Mouse (Mus musculus): ENCODE results near the gene Repin1. TPM values are rescaled to one million over a fixed set of nuclear protein-coding genes. Genes with fewer than 3 reads are reported as not detected.

Repin1 gene
- polyA plus RNA-seq (2015; fragmentation: Nextera tagmentation; extraction: Ambion mirVana): 41.0 and 43.7 TPM in 2 replicates

DNA sequence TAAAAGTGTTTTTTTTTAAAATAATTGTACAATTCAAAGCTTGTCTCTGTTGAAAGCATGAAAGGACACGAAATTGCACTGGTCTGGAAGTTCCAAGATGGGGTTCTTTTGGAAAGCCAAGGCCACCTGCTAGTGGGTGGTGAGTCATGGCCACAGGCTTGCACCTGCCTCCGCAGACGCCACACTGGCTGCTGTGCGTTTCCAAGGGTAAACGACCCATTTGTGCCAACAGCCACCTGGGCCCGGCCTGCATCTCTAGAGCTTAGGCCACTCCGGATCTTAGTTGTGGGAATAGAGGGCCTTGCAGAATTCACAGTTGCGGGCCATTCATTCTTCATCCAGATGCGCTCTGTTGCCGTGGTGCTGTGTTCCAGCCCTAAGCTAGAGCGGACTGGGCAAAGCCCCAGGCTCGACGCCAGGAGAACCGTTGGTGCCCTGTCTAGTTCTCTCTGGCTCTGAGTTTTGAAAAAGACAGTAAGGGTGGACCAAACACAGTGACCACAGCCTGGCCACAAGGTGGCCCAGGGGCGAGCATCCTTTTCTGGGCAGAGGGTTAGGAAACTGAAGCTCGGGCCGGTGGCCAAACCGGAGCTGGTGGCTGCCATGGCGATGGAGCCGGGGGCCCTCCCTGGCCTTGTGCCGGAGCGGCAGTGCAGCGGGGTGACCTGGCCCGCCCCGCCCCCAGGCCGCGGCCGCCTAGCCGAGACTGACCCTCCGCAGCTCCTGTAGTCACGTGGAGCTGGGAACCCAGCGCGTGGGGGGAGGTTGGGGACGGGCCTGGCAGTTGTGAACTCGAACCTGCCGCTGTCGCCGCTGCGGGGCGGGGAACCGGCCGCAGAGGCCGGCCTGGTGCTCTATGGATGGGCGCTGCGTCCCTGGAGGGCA is at the start of gene Repin1, which contains the start of gene Gm44965:
Repin1 (plus strand) TSS at position 726 of the 885 bp plus-strand sequence.
Gm44965 (plus strand) TSS at position 784 of the 885 bp plus-strand sequence.
- H3K27ac ChIP-seq (replicated peaks): peak within 1 kb of the TSS; percentile 98
- H3K4me2 ChIP-seq: peak within 1 kb of the TSS; percentile 75
- H3K9ac ChIP-seq (replicated peaks): peak within 1 kb of the TSS; percentile 93
- 2% methylated on average over 45 of the region's 45 CpGs for WGBS
- H3K27me3 ChIP-seq (replicated peaks): no peaks in the 10 kb centered on the region
- peak within 1 kb of the TSS; percentile 81 for H3K4me3 ChIP-seq (replicated peaks)
- peaks cover 23% of the 10 kb centered on the region for H3K4me1 ChIP-seq
- H3K36me3 ChIP-seq: peaks cover 27% of the 10 kb centered on the region
- ATAC-seq (ENCODE audit: low FRiP score): peak; percentile 93
- peaks cover 18% of the 10 kb centered on the region for H3K9me3 ChIP-seq (replicated peaks)

DNA sequence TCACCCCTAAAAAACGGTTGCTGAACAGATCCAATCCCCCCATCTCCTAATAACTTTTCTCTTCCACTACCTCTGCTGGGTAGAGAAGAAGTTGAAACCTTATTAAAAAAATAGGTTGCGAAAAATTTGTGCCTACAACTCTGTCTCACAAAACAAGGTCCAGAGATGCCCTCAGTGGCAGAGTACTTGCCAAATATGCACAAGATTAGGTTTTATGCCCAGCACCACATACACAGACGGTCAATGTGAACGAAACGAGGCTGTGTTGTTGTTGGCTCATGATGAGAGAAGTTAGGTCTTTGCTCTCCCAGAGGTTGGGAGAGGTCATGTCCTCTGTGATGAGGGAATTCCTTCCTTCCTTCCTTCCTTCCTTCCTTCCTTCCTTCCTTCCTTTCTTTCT is 48.4 kb upstream of the Repin1 start:
- Histone ChIP-seq H3K4me2 (no peak overlapping the region), H3K4me1 (no peaks in the 10 kb centered on the region), H3K9me3 (replicated peaks) (no peaks in the 10 kb centered on the region), H3K27ac (replicated peaks) (no peak overlapping the region), H3K4me3 (replicated peaks) (no peak overlapping the region), H3K36me3 (peaks cover 13% of the 10 kb centered on the region), H3K9ac (replicated peaks) (no peak overlapping the region), H3K27me3 (replicated peaks) (no peaks in the 10 kb centered on the region)
- no peak for ATAC-seq (ENCODE audit: low FRiP score)
- 78% methylated on average over 5 of the region's 5 CpGs for WGBS

DNA sequence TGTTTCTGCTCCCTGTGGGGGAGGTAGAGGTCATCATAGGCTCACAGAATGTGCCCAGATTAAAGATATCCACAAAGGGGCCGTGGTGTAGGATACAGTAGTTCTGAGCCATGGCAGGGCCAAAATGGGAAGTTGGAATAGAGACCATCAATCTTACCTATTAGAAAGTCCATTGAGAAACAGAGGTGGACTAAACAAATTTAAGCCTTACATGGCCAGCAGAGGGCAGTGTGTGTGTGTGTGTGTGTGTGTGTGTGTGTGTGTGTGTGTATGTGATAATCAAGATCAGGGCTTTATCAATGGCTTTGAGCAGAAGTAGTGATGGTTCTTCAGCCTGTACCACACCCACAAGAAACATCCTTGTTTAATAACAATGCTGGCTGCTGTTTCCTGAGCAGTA is 47.4 kb upstream of the Repin1 start:
- peaks cover 4% of the 10 kb centered on the region for H3K36me3 ChIP-seq
- H3K4me1 ChIP-seq: no peaks in the 10 kb centered on the region
- no peak overlapping the region for H3K27ac ChIP-seq (replicated peaks)
- H3K4me3 ChIP-seq (replicated peaks): no peak overlapping the region
- ATAC-seq (ENCODE audit: low FRiP score): 0 out of 2 replicates have a peak, but pooled peaks have one; percentile 2
- no peak overlapping the region for H3K4me2 ChIP-seq
- no peaks in the 10 kb centered on the region for H3K27me3 ChIP-seq (replicated peaks)
- H3K9ac ChIP-seq (replicated peaks): no peak overlapping the region
- WGBS: 46% methylated on average over 1 of the region's 1 CpGs
- no peaks in the 10 kb centered on the region for H3K9me3 ChIP-seq (replicated peaks)

DNA sequence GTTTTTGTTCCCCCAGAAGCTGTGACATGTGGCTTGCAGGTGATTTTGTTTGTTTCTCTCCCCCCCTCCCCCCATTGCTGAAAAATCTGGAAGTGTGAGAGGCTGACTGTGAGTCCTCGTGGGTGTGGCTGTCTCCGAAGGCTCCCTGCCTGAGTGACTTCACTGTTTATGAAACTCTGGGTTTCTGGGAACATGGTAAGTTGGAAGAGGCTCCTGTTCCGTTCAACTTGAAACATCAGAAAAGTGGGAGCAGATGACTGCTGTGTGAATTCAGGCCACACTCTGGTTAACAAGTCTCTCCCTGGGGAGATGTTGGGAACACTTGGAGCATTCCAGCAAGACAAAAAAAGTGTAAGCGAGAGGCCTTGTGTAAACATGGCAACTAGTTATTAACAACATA is 46.8 kb upstream of the Repin1 start:
- no peak overlapping the region for H3K4me3 ChIP-seq (replicated peaks)
- no peak overlapping the region for H3K27ac ChIP-seq (replicated peaks)
- no peaks in the 10 kb centered on the region for H3K9me3 ChIP-seq (replicated peaks)
- H3K4me2 ChIP-seq: no peak overlapping the region
- no peak overlapping the region for H3K9ac ChIP-seq (replicated peaks)
- 75% methylated on average over 4 of the region's 4 CpGs for WGBS
- ATAC-seq (ENCODE audit: low FRiP score): 0 out of 2 replicates have a peak, but pooled peaks have one; percentile 1
- no peaks in the 10 kb centered on the region for H3K27me3 ChIP-seq (replicated peaks)
- H3K4me1 ChIP-seq: no peaks in the 10 kb centered on the region
- peaks cover 4% of the 10 kb centered on the region for H3K36me3 ChIP-seq

DNA sequence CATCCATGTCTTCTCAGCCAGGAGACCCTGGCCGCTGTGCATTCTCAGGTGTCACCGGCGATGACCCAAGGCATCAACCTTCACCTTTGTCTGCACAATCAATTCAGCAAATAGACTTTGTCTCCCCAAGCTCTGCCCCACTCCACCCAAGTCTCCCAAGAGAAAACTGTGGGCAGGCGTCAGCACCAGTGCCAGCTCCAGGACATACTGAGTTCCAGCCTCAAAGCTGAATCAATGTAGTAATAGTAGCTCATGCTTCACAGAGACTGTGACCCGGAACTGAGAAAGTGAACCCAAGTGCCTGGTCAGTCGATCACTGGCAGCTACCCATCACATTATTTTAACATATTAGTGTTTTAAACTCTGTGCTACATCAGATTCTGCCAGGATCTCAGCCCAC is 45.4 kb upstream of the Repin1 start:
- no peak overlapping the region for H3K27ac ChIP-seq (replicated peaks)
- no peak for ATAC-seq (ENCODE audit: low FRiP score)
- no peak overlapping the region for H3K9ac ChIP-seq (replicated peaks)
- no peaks in the 10 kb centered on the region for H3K27me3 ChIP-seq (replicated peaks)
- no peaks in the 10 kb centered on the region for H3K36me3 ChIP-seq
- no peak overlapping the region for H3K4me3 ChIP-seq (replicated peaks)
- WGBS: 90% methylated on average over 6 of the region's 6 CpGs
- no peaks in the 10 kb centered on the region for H3K4me1 ChIP-seq
- H3K4me2 ChIP-seq: no peak overlapping the region
- no peaks in the 10 kb centered on the region for H3K9me3 ChIP-seq (replicated peaks)

DNA sequence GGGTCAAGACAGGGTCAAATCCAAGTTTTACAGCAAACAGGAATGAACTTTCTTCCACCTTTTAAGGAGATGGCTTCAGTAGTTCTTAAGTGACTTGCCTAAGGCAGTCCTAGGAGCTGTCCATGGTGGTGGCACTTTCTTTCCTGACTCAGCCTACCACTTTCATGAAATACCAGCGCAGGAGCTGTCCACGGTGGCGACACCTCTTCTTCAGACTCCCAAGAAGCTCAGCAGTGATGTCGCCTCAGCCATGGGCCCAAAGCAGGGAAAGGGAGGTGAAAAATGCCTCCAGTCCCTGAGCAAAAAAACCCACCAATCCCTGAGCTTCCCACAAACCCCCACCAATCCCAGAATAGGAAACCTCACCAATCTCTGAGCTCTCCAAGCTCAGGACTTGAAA is 40.8 kb upstream of the Repin1 start:
- Histone ChIP-seq H3K4me3 (replicated peaks) (no peak overlapping the region), H3K27ac (replicated peaks) (no peak overlapping the region), H3K36me3 (peaks cover 4% of the 10 kb centered on the region; the same call in 1 of the 2 replicates), H3K9me3 (replicated peaks) (no peaks in the 10 kb centered on the region), H3K9ac (replicated peaks) (no peak overlapping the region), H3K27me3 (replicated peaks) (no peaks in the 10 kb centered on the region), H3K4me1 (peaks cover 20% of the 10 kb centered on the region), H3K4me2 (no peak overlapping the region)
- no peak for ATAC-seq (ENCODE audit: low FRiP score)
- WGBS: 63% methylated on average over 4 of the region's 4 CpGs

DNA sequence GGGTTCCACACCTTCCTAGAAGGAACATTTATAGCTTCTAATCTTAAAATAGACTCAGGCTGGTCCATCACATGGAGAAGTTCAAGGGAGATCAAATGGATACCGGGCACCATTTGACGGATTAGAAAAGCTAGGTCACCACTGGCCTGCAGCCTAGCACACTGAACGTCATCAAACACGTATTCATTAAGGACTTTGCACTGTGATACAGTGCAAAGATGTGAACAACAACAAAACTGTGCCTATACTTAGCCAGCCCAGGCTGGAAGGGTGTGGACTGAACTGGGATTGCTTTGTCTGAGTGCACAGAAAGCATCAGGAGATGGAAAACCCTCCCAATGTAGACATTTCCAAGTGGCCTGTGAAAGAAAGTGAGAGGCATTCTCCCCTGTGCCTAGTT is 39.9 kb upstream of the Repin1 start:
- H3K27me3 ChIP-seq (replicated peaks): no peaks in the 10 kb centered on the region
- peaks cover 12% of the 10 kb centered on the region for H3K36me3 ChIP-seq
- H3K9me3 ChIP-seq (replicated peaks): no peaks in the 10 kb centered on the region
- peaks cover 20% of the 10 kb centered on the region for H3K4me1 ChIP-seq
- H3K9ac ChIP-seq (replicated peaks): peak overlapping the region; percentile 70
- peak; percentile 19 for ATAC-seq (ENCODE audit: low FRiP score)
- peak overlapping the region; percentile 97 for H3K27ac ChIP-seq (replicated peaks)
- H3K4me2 ChIP-seq: peak overlapping the region; percentile 71
- H3K4me3 ChIP-seq (replicated peaks): peak overlapping the region; percentile 56
- whole genome bisulfite sequencing: 80% methylated on average over 4 of the region's 4 CpGs

DNA sequence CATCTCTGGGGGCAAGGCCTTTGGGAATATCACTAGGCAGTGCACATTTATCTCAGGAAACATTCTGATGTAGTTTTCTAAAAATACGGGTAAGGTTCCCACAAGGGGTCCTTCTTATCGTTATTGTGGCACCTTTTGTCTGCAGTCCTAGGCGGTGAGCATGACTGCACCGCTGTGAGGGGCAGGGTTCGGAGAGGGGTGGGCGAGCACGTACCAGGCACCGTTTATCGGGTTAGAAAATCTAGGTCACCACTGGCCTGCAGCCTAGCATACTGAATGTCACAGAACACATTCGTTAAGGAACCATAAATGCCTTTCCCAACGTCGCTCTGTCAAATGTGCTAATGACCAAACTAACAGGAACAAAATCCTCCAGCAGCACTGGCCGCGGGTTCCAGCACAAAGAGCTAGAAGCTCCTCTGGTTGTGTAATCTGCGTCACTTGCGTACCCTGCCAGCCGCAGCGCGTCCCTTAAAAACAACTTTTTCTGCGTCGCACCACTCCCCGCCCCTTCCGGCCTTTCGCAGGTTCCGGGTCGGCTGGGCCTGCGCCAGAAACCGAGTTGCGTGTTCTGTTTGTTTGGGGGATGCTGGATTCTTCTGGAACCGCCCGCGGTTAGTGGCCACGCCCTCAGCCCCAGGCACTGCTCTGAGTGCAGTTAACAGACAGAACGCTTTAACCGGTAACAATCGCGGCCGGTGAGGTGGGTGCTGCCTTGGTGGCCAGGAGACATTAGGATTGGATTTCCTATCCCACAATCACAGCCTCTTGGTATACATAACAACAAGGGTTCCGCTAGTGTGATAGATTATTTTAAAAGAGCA is 39.2 kb upstream of the Repin1 start, which contains the start of gene Lrrc61:
Lrrc61 (plus strand) TSS at position 517 of the 824 bp plus-strand sequence.
- peak within 1 kb of the TSS; percentile 56 for H3K4me3 ChIP-seq (replicated peaks)
- peak within 1 kb of the TSS; percentile 97 for H3K27ac ChIP-seq (replicated peaks)
- H3K9me3 ChIP-seq (replicated peaks): no peaks in the 10 kb centered on the region
- ATAC-seq (ENCODE audit: low FRiP score): peak; percentile 94
- peak within 1 kb of the TSS; percentile 70 for H3K9ac ChIP-seq (replicated peaks)
- no peaks in the 10 kb centered on the region for H3K27me3 ChIP-seq (replicated peaks)
- under 1% methylated on average over 39 of the region's 39 CpGs for WGBS
- H3K36me3 ChIP-seq: peaks cover 16% of the 10 kb centered on the region
- peaks cover 20% of the 10 kb centered on the region for H3K4me1 ChIP-seq
- H3K4me2 ChIP-seq: peak within 1 kb of the TSS; percentile 71

DNA sequence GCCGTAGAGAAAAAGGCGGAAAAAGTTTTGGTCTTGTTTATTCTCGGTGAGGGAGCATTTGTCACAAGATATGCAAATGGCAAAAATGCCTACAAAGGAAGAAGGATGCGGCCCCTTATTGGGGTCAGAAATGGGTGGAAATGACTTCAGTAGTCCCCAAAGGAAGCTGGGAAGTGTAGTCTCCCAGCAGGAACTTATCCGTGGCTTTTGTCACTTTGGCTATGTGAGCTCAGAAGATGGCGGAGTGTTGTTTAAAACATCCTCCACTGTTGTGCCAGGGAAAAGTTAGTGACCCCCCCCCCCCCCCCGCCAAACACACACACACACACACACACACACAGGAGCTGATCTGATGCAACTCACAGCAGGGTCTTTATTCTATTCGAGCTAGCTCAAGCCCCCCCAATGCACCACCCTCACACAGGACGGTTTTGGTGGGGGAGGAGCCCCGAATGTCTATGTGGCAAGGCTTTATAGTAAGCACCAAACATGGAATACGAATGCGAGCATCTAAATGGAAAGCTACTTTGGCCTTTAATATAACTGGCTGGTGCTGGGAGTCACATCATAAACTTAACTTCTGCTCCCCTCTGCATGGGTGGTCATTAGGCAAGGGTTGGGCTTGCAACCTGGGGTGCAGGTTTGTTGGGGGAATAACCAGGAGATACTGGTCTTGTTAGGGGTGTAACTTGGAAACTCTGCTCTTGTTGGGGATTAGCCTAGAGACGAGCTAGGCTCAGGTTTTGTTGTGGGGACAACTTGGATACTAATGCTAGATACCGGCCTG is 38.4 kb upstream of the Repin1 start:
- peaks cover 22% of the 10 kb centered on the region for H3K36me3 ChIP-seq
- H3K4me3 ChIP-seq (replicated peaks): peak overlapping the region; percentile 56
- 26% methylated on average over 14 of the region's 14 CpGs for WGBS
- ATAC-seq (ENCODE audit: low FRiP score): peak; percentile 90
- H3K4me2 ChIP-seq: peak overlapping the region; percentile 71
- H3K27ac ChIP-seq (replicated peaks): peak overlapping the region; percentile 97
- peaks cover 20% of the 10 kb centered on the region for H3K4me1 ChIP-seq
- H3K9me3 ChIP-seq (replicated peaks): no peaks in the 10 kb centered on the region
- H3K27me3 ChIP-seq (replicated peaks): no peaks in the 10 kb centered on the region
- H3K9ac ChIP-seq (replicated peaks): peak overlapping the region; percentile 70

DNA sequence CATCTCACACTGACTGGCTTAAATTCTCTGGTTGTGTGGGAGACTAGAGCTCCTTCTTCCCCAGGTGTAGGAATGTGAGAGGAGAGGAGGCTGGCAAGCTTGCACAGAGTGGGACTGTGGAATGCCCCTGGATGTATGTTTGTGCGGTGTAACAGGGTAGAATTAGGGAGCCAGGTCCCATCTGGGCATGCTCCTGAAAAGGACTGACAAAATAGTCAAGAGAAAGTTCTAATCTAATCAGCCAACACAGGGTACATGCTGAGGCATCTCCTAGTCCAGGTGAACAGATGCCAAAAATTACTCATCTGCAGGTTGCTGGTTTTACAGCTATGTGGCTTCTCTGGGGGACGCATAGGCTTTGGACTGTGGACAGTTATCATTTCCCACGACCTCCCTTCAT is 37.7 kb upstream of the Repin1 start:
- H3K36me3 ChIP-seq: peaks cover 26% of the 10 kb centered on the region
- no peak overlapping the region for H3K9ac ChIP-seq (replicated peaks)
- H3K27me3 ChIP-seq (replicated peaks): no peaks in the 10 kb centered on the region
- 0 out of 2 replicates have a peak overlapping the region, but pooled peaks have one; percentile 97 for H3K27ac ChIP-seq (replicated peaks)
- H3K4me1 ChIP-seq: peaks cover 20% of the 10 kb centered on the region
- H3K4me2 ChIP-seq: peak overlapping the region; percentile 71
- 94% methylated on average over 3 of the region's 3 CpGs for WGBS
- H3K9me3 ChIP-seq (replicated peaks): no peaks in the 10 kb centered on the region
- no peak for ATAC-seq (ENCODE audit: low FRiP score)
- H3K4me3 ChIP-seq (replicated peaks): no peak overlapping the region; the same call in 1 of the 2 replicates
